Mouse (Mus musculus): ENCODE measurements around the gene Vmn1r163. TPM values are rescaled to one million over a fixed set of nuclear protein-coding genes. Genes with fewer than 3 reads are reported as not detected.
"Not testable (repeated sequence)": the region's sequence is repeated elsewhere in the genome, so short reads cannot be mapped to it uniquely, and the experiment has no call there.

Vmn1r163 gene
- polyA plus RNA-seq (2015; fragmentation: Nextera tagmentation; extraction: Ambion mirVana): not detected in 2 replicates

- not testable (repeated sequence) for H3K36me3 ChIP-seq; H3K9ac ChIP-seq; H3K27me3 ChIP-seq; H3K27ac ChIP-seq; H3K4me1 ChIP-seq (replicated peaks); H3K4me3 ChIP-seq; H3K9me3 ChIP-seq; ATAC-seq (ENCODE audit: low FRiP score); H3K4me2 ChIP-seq
- no CpG with 5 or more reads among the region's 1 CpGs for WGBS
Measured at GRCm38 (mm10) chr7:23055240-23055639, at the start of gene Vmn1r163. Gene Vmn1r163 (plus strand): TSS chr7:23055540.

GRCm38 (mm10) chr7:23019823-23020222 lies 35.5 kb upstream of the Vmn1r163 start, which contains the start of gene Gm4216:
Gene Gm4216 (minus strand): TSS chr7:23019923.
- not testable (repeated sequence) for H3K4me1 ChIP-seq (replicated peaks); H3K9ac ChIP-seq; H3K27ac ChIP-seq; H3K4me2 ChIP-seq; H3K36me3 ChIP-seq; H3K4me3 ChIP-seq; H3K9me3 ChIP-seq; H3K27me3 ChIP-seq; ATAC-seq (ENCODE audit: low FRiP score)
- no CpG with 5 or more reads among the region's 3 CpGs for WGBS

GRCm38 (mm10) chr7:23067356-23067755 lies 12.0 kb downstream of the Vmn1r163 start, which contains the start of gene Gm8720:
Gene Gm8720 (minus strand): TSS chr7:23067456.
- H3K27ac ChIP-seq; ATAC-seq (ENCODE audit: low FRiP score); H3K4me3 ChIP-seq; H3K9me3 ChIP-seq; H3K4me2 ChIP-seq; H3K4me1 ChIP-seq (replicated peaks); H3K36me3 ChIP-seq; H3K9ac ChIP-seq; H3K27me3 ChIP-seq: not testable (repeated sequence)
- no CpG with 5 or more reads among the region's 1 CpGs for WGBS

Other genes starting within 250 kb of the Vmn1r163 start
- not detected in 2 replicates for gene Vmn1r159, start 211.9 kb upstream of the Vmn1r163 start, polyA plus RNA-seq (2015; fragmentation: Nextera tagmentation; extraction: Ambion mirVana)
- gene Vmn1r160, start 184.3 kb upstream of the Vmn1r163 start, polyA plus RNA-seq (2015; fragmentation: Nextera tagmentation; extraction: Ambion mirVana): not detected in 2 replicates
- not detected in 2 replicates for gene Gm4214, start 70.9 kb upstream of the Vmn1r163 start, polyA plus RNA-seq (2015; fragmentation: Nextera tagmentation; extraction: Ambion mirVana)
- not detected in 2 replicates for gene Gm4216, start 35.6 kb upstream of the Vmn1r163 start, polyA plus RNA-seq (2015; fragmentation: Nextera tagmentation; extraction: Ambion mirVana)
- gene Gm8720, start 11.9 kb downstream of the Vmn1r163 start, polyA plus RNA-seq (2015; fragmentation: Nextera tagmentation; extraction: Ambion mirVana): not detected in 2 replicates
- gene Gm10662, start 88.9 kb downstream of the Vmn1r163 start, polyA plus RNA-seq (2015; fragmentation: Nextera tagmentation; extraction: Ambion mirVana): not detected in 2 replicates
- gene Vmn1r165, start 161.8 kb downstream of the Vmn1r163 start, polyA plus RNA-seq (2015; fragmentation: Nextera tagmentation; extraction: Ambion mirVana): not detected in 2 replicates
- gene Vmn1r166, start 196.1 kb downstream of the Vmn1r163 start, polyA plus RNA-seq (2015; fragmentation: Nextera tagmentation; extraction: Ambion mirVana): not detected in 2 replicates
- not detected in 2 replicates for gene Gm6902, start 223.4 kb downstream of the Vmn1r163 start, polyA plus RNA-seq (2015; fragmentation: Nextera tagmentation; extraction: Ambion mirVana)
- not detected in 2 replicates for gene Nlrp4e, start 245.7 kb downstream of the Vmn1r163 start, polyA plus RNA-seq (2015; fragmentation: Nextera tagmentation; extraction: Ambion mirVana)